ENCODE assay signal across 13 mouse cellular contexts in genomic region chr5:24342966-24343365, GRCm38 (mm10). TPM values are rescaled to one million over a fixed set of nuclear protein-coding genes. Genes with fewer than 3 reads are reported as not detected.
DNase-seq lines count a peak whose midpoint lies in the region; ATAC-seq and TF ChIP-seq lines count a peak whose summit lies in the region.
"Had no signal": no experiment of that assay in that cellular context is flagged by ENCODE, and none has a peak within 500 bp of the region (broad histone marks: within the 10 kb centered on the region; RNA-seq: fewer than 3 reads in every experiment).

No protein-coding gene starts in this region.

- no peak overlapping the region for H3K4me2 ChIP-seq in hindbrain, postnatal 0 days (ENCODE audit: low read depth, low read length)
- no peak overlapping the region for H3K4me2 ChIP-seq in forebrain, embryonic 12.5 days
- H3K4me2 ChIP-seq in hindbrain, embryonic 11.5 days (replicated peaks; ENCODE audit: low read depth, low read length) = no peak overlapping the region
- no peak overlapping the region for H3K4me2 ChIP-seq in midbrain, embryonic 15.5 days

- WGBS in hindbrain, embryonic 10.5 days = 54% methylated on average over 8 of the region's 8 CpGs
- 57% methylated on average over 8 of the region's 8 CpGs for WGBS in hindbrain, postnatal 0 days
- 57% methylated on average over 8 of the region's 8 CpGs for WGBS in forebrain, embryonic 12.5 days
- WGBS in hindbrain, embryonic 11.5 days = 49% methylated on average over 8 of the region's 8 CpGs
- 50% methylated on average over 8 of the region's 8 CpGs for WGBS in midbrain, embryonic 15.5 days

- no peak for DNase-seq in hindbrain, embryonic 10.5 days (ENCODE audit: low spot score)
- DNase-seq in hindbrain, postnatal 0 days (ENCODE audit: low spot score) = no peak
- DNase-seq in hindbrain, embryonic 11.5 days (ENCODE audit: low spot score) = no peak
- no peak for DNase-seq in thymus, postnatal 4 days
- DNase-seq in Muller cell, postnatal 12 days (ENCODE audit: inconsistent ontology term) = no peak
- DNase-seq: cerebellum, adult 2 months; kidney, postnatal 25 days; thymus, adult 18-20 months had no signal

- ATAC-seq in hindbrain, postnatal 0 days = no peak
- ATAC-seq in forebrain, embryonic 12.5 days (ENCODE audit: low FRiP score) = no peak
- no peak for ATAC-seq in hindbrain, embryonic 11.5 days (ENCODE audit: low FRiP score)
- ATAC-seq in midbrain, embryonic 15.5 days (replicated peaks) = no peak

- no peaks in the 10 kb centered on the region for H3K9me3 ChIP-seq in hindbrain, embryonic 10.5 days
- no peaks in the 10 kb centered on the region for H3K9me3 ChIP-seq in hindbrain, postnatal 0 days (ENCODE audit: low read length)
- H3K9me3 ChIP-seq in forebrain, embryonic 12.5 days = no peaks in the 10 kb centered on the region
- no peaks in the 10 kb centered on the region for H3K9me3 ChIP-seq in hindbrain, embryonic 11.5 days (ENCODE audit: control insufficient read depth, low read length)
- no peaks in the 10 kb centered on the region for H3K9me3 ChIP-seq in midbrain, embryonic 15.5 days

- H3K36me3 ChIP-seq in hindbrain, embryonic 10.5 days = 0 out of 2 replicates have a peak, but pooled peaks cover 3% of the 10 kb centered on the region
- H3K36me3 ChIP-seq in hindbrain, postnatal 0 days (ENCODE audit: insufficient read depth, low read length) = no peaks in the 10 kb centered on the region
- no peaks in the 10 kb centered on the region for H3K36me3 ChIP-seq in forebrain, embryonic 12.5 days (replicated peaks)
- no peaks in the 10 kb centered on the region for H3K36me3 ChIP-seq in hindbrain, embryonic 11.5 days (ENCODE audit: control insufficient read depth, insufficient read depth, low read length)
- no peaks in the 10 kb centered on the region for H3K36me3 ChIP-seq in midbrain, embryonic 15.5 days (replicated peaks)

- peaks cover 74% of the 10 kb centered on the region for H3K4me1 ChIP-seq in hindbrain, embryonic 10.5 days (replicated peaks)
- H3K4me1 ChIP-seq in hindbrain, postnatal 0 days (ENCODE audit: insufficient read depth, low read length) = peaks cover 12% of the 10 kb centered on the region
- H3K4me1 ChIP-seq in forebrain, embryonic 12.5 days = peaks cover 57% of the 10 kb centered on the region
- H3K4me1 ChIP-seq in hindbrain, embryonic 11.5 days (replicated peaks; ENCODE audit: control insufficient read depth, insufficient read depth, low read length) = peaks cover 23% of the 10 kb centered on the region
- H3K4me1 ChIP-seq in midbrain, embryonic 15.5 days = peaks cover 38% of the 10 kb centered on the region

- peak overlapping the region; percentile 95 for H3K27ac ChIP-seq in hindbrain, embryonic 10.5 days
- H3K27ac ChIP-seq in hindbrain, postnatal 0 days = no peak overlapping the region
- peak overlapping the region; percentile 96 for H3K27ac ChIP-seq in forebrain, embryonic 12.5 days
- peak overlapping the region; percentile 100 for H3K27ac ChIP-seq in hindbrain, embryonic 11.5 days (ENCODE audit: low read depth, low read length)
- peak overlapping the region; percentile 90 for H3K27ac ChIP-seq in midbrain, embryonic 15.5 days

- no peak overlapping the region for H3K9ac ChIP-seq in hindbrain, postnatal 0 days (replicated peaks; ENCODE audit: low read length)
- H3K9ac ChIP-seq in forebrain, embryonic 12.5 days = no peak overlapping the region
- H3K9ac ChIP-seq in hindbrain, embryonic 11.5 days (ENCODE audit: low read depth, low read length) = 0 out of 2 replicates have a peak overlapping the region, but pooled peaks have one; percentile 16
- H3K9ac ChIP-seq in midbrain, embryonic 15.5 days = no peak overlapping the region

- H3K4me3 ChIP-seq in hindbrain, embryonic 10.5 days = 0 out of 2 replicates have a peak overlapping the region, but pooled peaks have one; percentile 36
- no peak overlapping the region for H3K4me3 ChIP-seq in hindbrain, postnatal 0 days (ENCODE audit: low read length)
- H3K4me3 ChIP-seq in forebrain, embryonic 12.5 days (replicated peaks) = no peak overlapping the region
- H3K4me3 ChIP-seq in hindbrain, embryonic 11.5 days (ENCODE audit: low read depth, low read length) = no peak overlapping the region
- H3K4me3 ChIP-seq in midbrain, embryonic 15.5 days = no peak overlapping the region

- H3K27me3 ChIP-seq in hindbrain, embryonic 10.5 days (ENCODE audit: insufficient read depth, poor library complexity, severe bottlenecking) = peaks cover 20% of the 10 kb centered on the region
- no peaks in the 10 kb centered on the region for H3K27me3 ChIP-seq in hindbrain, postnatal 0 days (ENCODE audit: insufficient read depth, low read length)
- H3K27me3 ChIP-seq in forebrain, embryonic 12.5 days = peaks cover 7% of the 10 kb centered on the region; the same call in 1 of the 2 replicates
- H3K27me3 ChIP-seq in hindbrain, embryonic 11.5 days (ENCODE audit: control insufficient read depth, insufficient read depth, low read length) = no peaks in the 10 kb centered on the region
- no peaks in the 10 kb centered on the region for H3K27me3 ChIP-seq in midbrain, embryonic 15.5 days (replicated peaks)

- no peak for TF ChIP-seq CTCF in hindbrain, postnatal 0 days (IDR thresholded peaks at IDR 0.05; ENCODE audit: low read depth)

RNA-seq across cellular contexts. Expression of gene Kcnh2, which starts 8.4 kb away (rescaled TPM):
- polyA plus RNA-seq in hindbrain, embryonic 10.5 days (2016; fragmentation: Nextera tagmentation; extraction: Ambion mirVana) = 32.4 and 33.9 TPM in 2 replicates
- total RNA-seq in hindbrain, postnatal 0 days (2014; rRNA removed) = 55.9 and 70.5 TPM in 2 replicates
- 10.8 and 11.5 TPM in 2 replicates for polyA plus RNA-seq in hindbrain, postnatal 0 days (2015; fragmentation: Nextera tagmentation; extraction: Ambion mirVana)
- polyA plus RNA-seq in forebrain, embryonic 12.5 days (2016; fragmentation: Nextera tagmentation; extraction: Ambion mirVana) = 9.8 and 10.1 TPM in 2 replicates
- 11.9 and 12.3 TPM in 2 replicates for polyA plus RNA-seq in hindbrain, embryonic 11.5 days (2014; fragmentation: Nextera tagmentation; extraction: Ambion mirVana)
- 11.8 and 13.9 TPM in 2 replicates for polyA plus RNA-seq in midbrain, embryonic 15.5 days (2015; fragmentation: Nextera tagmentation; extraction: Ambion mirVana)
- total RNA-seq: granulocyte monocyte progenitor cell, adult 5-6 weeks; liver, adult 2 months had no signal
- polyA plus RNA-seq: liver, adult 2 months had no signal

RNA-seq across cellular contexts. Expression of gene Nos3, which starts 21.6 kb away (rescaled TPM):
- polyA plus RNA-seq in hindbrain, embryonic 10.5 days (2016; fragmentation: Nextera tagmentation; extraction: Ambion mirVana) = 8.3 and 9.7 TPM in 2 replicates
- 8.7 and 13.3 TPM in 2 replicates for total RNA-seq in hindbrain, postnatal 0 days (2014; rRNA removed)
- polyA plus RNA-seq in hindbrain, postnatal 0 days (2015; fragmentation: Nextera tagmentation; extraction: Ambion mirVana) = 7.2 and 7.4 TPM in 2 replicates
- polyA plus RNA-seq in forebrain, embryonic 12.5 days (2016; fragmentation: Nextera tagmentation; extraction: Ambion mirVana) = 7.1 and 7.2 TPM in 2 replicates
- 4.5 and 5.2 TPM in 2 replicates for polyA plus RNA-seq in hindbrain, embryonic 11.5 days (2014; fragmentation: Nextera tagmentation; extraction: Ambion mirVana)
- polyA plus RNA-seq in midbrain, embryonic 15.5 days (2015; fragmentation: Nextera tagmentation; extraction: Ambion mirVana) = 10.9 and 11.9 TPM in 2 replicates
- total RNA-seq: granulocyte monocyte progenitor cell, adult 5-6 weeks; megakaryocyte progenitor cell, adult 5-6 weeks had no signal

RNA-seq across cellular contexts. Expression of gene Atg9b, which starts 49.0 kb away (rescaled TPM):
- polyA plus RNA-seq in hindbrain, embryonic 10.5 days (2016; fragmentation: Nextera tagmentation; extraction: Ambion mirVana) = 0.21 and 0.75 TPM in 2 replicates
- total RNA-seq in hindbrain, postnatal 0 days (2014; rRNA removed) = 8.8 and 9.8 TPM in 2 replicates
- polyA plus RNA-seq in hindbrain, postnatal 0 days (2015; fragmentation: Nextera tagmentation; extraction: Ambion mirVana) = 5.1 and 6.1 TPM in 2 replicates
- 0.34 and 0.53 TPM in 2 replicates for polyA plus RNA-seq in forebrain, embryonic 12.5 days (2016; fragmentation: Nextera tagmentation; extraction: Ambion mirVana)
- 0.12 and 0.28 TPM in 2 replicates for polyA plus RNA-seq in hindbrain, embryonic 11.5 days (2014; fragmentation: Nextera tagmentation; extraction: Ambion mirVana)
- 2.3 and 2.9 TPM in 2 replicates for polyA plus RNA-seq in midbrain, embryonic 15.5 days (2015; fragmentation: Nextera tagmentation; extraction: Ambion mirVana)

RNA-seq across cellular contexts. Expression of gene Abcb8, which starts 50.5 kb away (rescaled TPM):
- 54.5 and 55.3 TPM in 2 replicates for polyA plus RNA-seq in hindbrain, embryonic 10.5 days (2016; fragmentation: Nextera tagmentation; extraction: Ambion mirVana)
- 63.2 and 90.6 TPM in 2 replicates for total RNA-seq in hindbrain, postnatal 0 days (2014; rRNA removed)
- polyA plus RNA-seq in hindbrain, postnatal 0 days (2015; fragmentation: Nextera tagmentation; extraction: Ambion mirVana) = 41.9 and 43.5 TPM in 2 replicates
- 43.6 and 47.4 TPM in 2 replicates for polyA plus RNA-seq in forebrain, embryonic 12.5 days (2016; fragmentation: Nextera tagmentation; extraction: Ambion mirVana)
- 29.7 and 31.7 TPM in 2 replicates for polyA plus RNA-seq in hindbrain, embryonic 11.5 days (2014; fragmentation: Nextera tagmentation; extraction: Ambion mirVana)
- polyA plus RNA-seq in midbrain, embryonic 15.5 days (2015; fragmentation: Nextera tagmentation; extraction: Ambion mirVana) = 57.1 and 60.0 TPM in 2 replicates
